Mouse (Mus musculus) intestine, postnatal 0 days (tissue): Measurements from ENCODE around the gene Yy2. TPM values are rescaled to one million over a fixed set of nuclear protein-coding genes. Genes with fewer than 3 reads are reported as not detected.

Experiments
- ATAC-seq: fragments of 200-750 bp; cut with Nextera tagmentation; 2 replicates; pipeline ENCODE4 v1.8.0; 2017; ENCODE audit warnings: mild to moderate bottlenecking, moderate TSS enrichment, moderate library complexity
- H3K27ac ChIP-seq: fragments of 300-500 bp; sonication (generic); 2 replicates; pipeline ENCODE4 v1.5.1; 2014; ENCODE audit warnings: mild to moderate bottlenecking, low read depth, low read length, moderate library complexity
- H3K27me3 ChIP-seq: fragments of 300-500 bp; sonication (generic); replicated peaks from 2 replicates; pipeline ENCODE4 v1.6.1; 2014; ENCODE audit warnings: low read length, mixed read lengths; ENCODE audit not compliant: control insufficient read depth, insufficient read depth
- H3K36me3 ChIP-seq: fragments of 300-500 bp; sonication (generic); 2 replicates; pipeline ENCODE4 v1.6.1; 2014; ENCODE audit warnings: mild to moderate bottlenecking, moderate library complexity; ENCODE audit not compliant: control insufficient read depth, insufficient read depth
- H3K4me1 ChIP-seq: fragments of 300-500 bp; sonication (generic); replicated peaks from 2 replicates; pipeline ENCODE4 v1.6.1; 2014; ENCODE audit warnings: antibody characterized with exemption, low read length, mixed read lengths; ENCODE audit not compliant: control insufficient read depth, insufficient read depth
- H3K4me2 ChIP-seq: fragments of 300-500 bp; sonication (generic); replicated peaks from 2 replicates; pipeline ENCODE4 v1.6.1; 2014; ENCODE audit warnings: low read depth, mild to moderate bottlenecking, moderate library complexity
- H3K4me3 ChIP-seq: fragments of 300-500 bp; sonication (generic); 2 replicates; pipeline ENCODE4 v1.5.1; 2014; ENCODE audit warnings: low read depth, low read length
- H3K9ac ChIP-seq: fragments of 300-500 bp; sonication (generic); 2 replicates; pipeline ENCODE4 v1.6.1; 2014; ENCODE audit warnings: mild to moderate bottlenecking, low read depth, low read length
- H3K9me3 ChIP-seq: fragments of 300-500 bp; sonication (generic); 2 replicates; pipeline ENCODE4 v1.6.1; 2016; ENCODE audit warnings: mixed run types; ENCODE audit not compliant: control insufficient read depth
- CTCF ChIP-seq: sonication (generic); IDR thresholded peaks from 2 replicates; pipeline ENCODE4 v1.5.1; 2016; ENCODE audit warnings: low read depth, mild to moderate bottlenecking, control low read depth, antibody characterized with exemption, moderate library complexity
- WGBS: fragments of 180-500 bp; shearing (Covaris S2); extraction: QIAGEN DNeasy Blood & Tissue Kit; methylation state at CpG from one replicate; pipeline ENCODE4 v1.1.7; 2014; 5-methylcytosine and 5-hydroxymethylcytosine counted together
- polyA plus RNA-seq: library from polyadenylated mRNA; unstranded; fragments of >200 nt; fragmentation: Nextera tagmentation; extraction: Ambion mirVana; gene quantifications from 2 replicates; pipeline ENCODE4 v1.2.1, GENCODE M21; 2015

Gene Yy2
- polyA plus RNA-seq, 1 experiment from 2014 or later, result 0.78 TPM

DNA sequence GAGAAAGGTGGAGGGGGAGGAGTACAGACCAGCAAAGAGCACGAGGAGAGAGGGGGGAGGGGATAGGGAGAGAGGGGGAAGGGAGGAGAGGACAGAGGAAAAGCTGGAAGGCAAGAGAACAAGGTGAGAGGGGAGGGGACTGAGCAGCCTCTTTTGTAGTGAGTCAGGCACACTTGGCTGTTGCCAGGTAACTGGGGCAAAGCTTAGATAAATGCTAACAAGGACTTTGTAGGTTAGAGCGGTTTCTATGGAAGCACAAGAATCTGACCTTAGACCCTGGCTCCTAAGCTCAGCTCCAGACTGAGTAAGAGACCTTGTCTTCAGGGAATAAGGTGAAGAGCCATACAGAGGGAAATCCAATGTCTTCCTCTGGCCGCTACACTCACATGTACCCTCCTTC, 21.7 kb downstream of the Yy2 start:
- Histone ChIP-seq H3K9ac (no peak overlapping the region), H3K4me2 (no peak overlapping the region), H3K36me3 (no peaks in the 10 kb centered on the region), H3K27me3 (no peaks in the 10 kb centered on the region), H3K9me3 (no peaks in the 10 kb centered on the region), H3K4me1 (no peaks in the 10 kb centered on the region), H3K4me3 (no peak overlapping the region), H3K27ac (no peak overlapping the region)
- TF ChIP-seq CTCF, result no peak
- peak; percentile 89 for ATAC-seq
- 45% methylated on average over 3 of the region's 3 CpGs for WGBS

Other genes starting within 250 kb of the Yy2 start
- not detected in 2 replicates for gene Phex, start 153.7 kb downstream of the Yy2 start, polyA plus RNA-seq
- 27.6 and 28.8 TPM in 2 replicates for gene Sms, start 76.7 kb downstream of the Yy2 start, polyA plus RNA-seq
- gene Mbtps2, start 29.7 kb upstream of the Yy2 start, polyA plus RNA-seq, result 8.5 and 9.2 TPM in 2 replicates
- 4.1 and 5.1 TPM in 2 replicates for gene Smpx, start 129.9 kb upstream of the Yy2 start, polyA plus RNA-seq
- 0.10 and 0.12 TPM in 2 replicates for gene Klhl34, start 249.4 kb upstream of the Yy2 start, polyA plus RNA-seq